Mouse (Mus musculus) neural tube, embryonic 12.5 days (tissue): ENCODE measurements around the gene Vav3. TPM values are rescaled to one million over a fixed set of nuclear protein-coding genes. Genes with fewer than 3 reads are reported as not detected.
A peak's percentile ranks its signal among the peaks of the same experiment; 100 is the strongest.

Experiments
- ATAC-seq: fragments of 200-750 bp; cut with Nextera tagmentation; 2 replicates; pipeline ENCODE4 v1.8.0; 2017; ENCODE audit warnings: low read depth, mild to moderate bottlenecking, moderate TSS enrichment, moderate library complexity; ENCODE audit not compliant: low FRiP score
- H3K27ac ChIP-seq: fragments of 300-500 bp; sonication (generic); 2 replicates; pipeline ENCODE4 v1.5.1; 2016
- H3K27me3 ChIP-seq: fragments of 300-500 bp; sonication (generic); replicated peaks from 2 replicates; pipeline ENCODE4 v1.6.1; 2016; ENCODE audit warnings: mild to moderate bottlenecking
- H3K36me3 ChIP-seq: fragments of 300-500 bp; sonication (generic); 2 replicates; pipeline ENCODE4 v1.6.1; 2016; ENCODE audit warnings: mild to moderate bottlenecking
- H3K4me1 ChIP-seq: fragments of 300-500 bp; sonication (generic); 2 replicates; pipeline ENCODE4 v1.6.1; 2016
- H3K4me2 ChIP-seq: fragments of 300-500 bp; sonication (generic); replicated peaks from 2 replicates; pipeline ENCODE4 v1.6.1; 2016; ENCODE audit warnings: mild to moderate bottlenecking
- H3K4me3 ChIP-seq: fragments of 300-500 bp; sonication (generic); 2 replicates; pipeline ENCODE4 v1.5.1; 2016
- H3K9ac ChIP-seq: fragments of 300-500 bp; sonication (generic); 2 replicates; pipeline ENCODE4 v1.6.1; 2016; ENCODE audit warnings: mild to moderate bottlenecking
- H3K9me3 ChIP-seq: fragments of 300-500 bp; sonication (generic); 2 replicates; pipeline ENCODE4 v1.6.1; 2016; ENCODE audit warnings: mild to moderate bottlenecking
- WGBS: fragments of 180-500 bp; shearing (Covaris S2); methylation state at CpG from one replicate; pipeline ENCODE4 v1.1.7; 2016; 5-methylcytosine and 5-hydroxymethylcytosine counted together
- polyA plus RNA-seq: library from polyadenylated mRNA; unstranded; fragments of >200 nt; fragmentation: Nextera tagmentation; extraction: Ambion mirVana; gene quantifications from 2 replicates; pipeline ENCODE4 v1.2.1, GENCODE M21; 2016

Gene Vav3
- polyA plus RNA-seq, 1 experiment from 2014 or later: 23.6 TPM

DNA sequence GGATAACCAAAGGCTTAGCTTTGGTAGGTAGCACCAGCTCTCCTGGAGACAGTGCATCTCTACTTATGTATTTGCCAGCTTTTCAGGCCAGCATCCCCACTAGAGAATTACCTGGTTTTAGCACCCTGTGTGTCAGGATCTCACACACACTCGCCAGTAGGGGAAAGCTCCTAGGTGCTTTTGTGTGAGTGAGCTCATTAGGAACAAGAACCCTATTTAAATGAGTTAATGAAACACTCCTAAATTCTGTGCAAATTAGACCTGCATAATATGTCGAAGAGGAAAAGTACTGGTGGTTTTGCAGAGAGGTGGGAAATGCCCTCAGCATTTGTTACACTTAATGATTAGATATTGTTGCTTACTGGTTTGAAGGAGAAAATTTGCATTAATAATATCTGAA lies 350.1 kb downstream of the Vav3 start:
- H3K4me3 ChIP-seq: no peak overlapping the region
- H3K4me1 ChIP-seq: no peaks in the 10 kb centered on the region
- no peak overlapping the region for H3K4me2 ChIP-seq
- WGBS: 58% methylated on average over 2 of the region's 2 CpGs
- no peaks in the 10 kb centered on the region for H3K27me3 ChIP-seq
- ATAC-seq: no peak
- no peaks in the 10 kb centered on the region for H3K9me3 ChIP-seq
- no peak overlapping the region for H3K27ac ChIP-seq
- no peak overlapping the region for H3K9ac ChIP-seq
- H3K36me3 ChIP-seq: no peaks in the 10 kb centered on the region

- no peak overlapping the region for H3K4me3 ChIP-seq
- H3K9ac ChIP-seq: no peak overlapping the region
- no peak overlapping the region for H3K4me2 ChIP-seq
- no peaks in the 10 kb centered on the region for H3K36me3 ChIP-seq
- H3K4me1 ChIP-seq: no peaks in the 10 kb centered on the region
- no peaks in the 10 kb centered on the region for H3K27me3 ChIP-seq
- ATAC-seq: no peak
- 87% methylated on average over 3 of the region's 3 CpGs for WGBS
- H3K9me3 ChIP-seq: no peaks in the 10 kb centered on the region
- H3K27ac ChIP-seq: no peak overlapping the region
Measured at GRCm38 (mm10) chr3:109692613-109693012, 352.2 kb downstream of the Vav3 start.

DNA sequence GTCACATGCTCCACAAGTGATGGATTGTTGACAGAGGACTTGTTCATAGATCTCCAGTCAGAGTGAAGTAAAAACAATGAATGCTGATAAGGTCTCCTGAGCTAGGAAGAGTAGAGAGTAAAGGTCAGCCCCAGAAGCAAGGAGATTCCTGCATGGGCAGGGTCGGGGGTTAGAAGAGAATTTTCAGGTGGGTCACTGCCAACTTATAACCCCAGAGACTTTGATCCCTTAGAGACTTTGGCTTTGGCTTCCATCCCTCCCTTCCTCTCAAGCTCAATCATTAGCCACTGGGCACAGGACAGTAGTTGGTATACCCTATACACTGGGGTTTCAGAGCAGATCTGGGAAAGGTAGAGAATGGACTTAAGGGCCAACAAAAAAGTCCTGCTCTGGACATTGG lies 360.8 kb downstream of the Vav3 start:
- Histone ChIP-seq H3K4me1 (no peaks in the 10 kb centered on the region), H3K9me3 (no peaks in the 10 kb centered on the region), H3K27me3 (no peaks in the 10 kb centered on the region), H3K36me3 (no peaks in the 10 kb centered on the region), H3K9ac (no peak overlapping the region), H3K4me2 (no peak overlapping the region), H3K4me3 (no peak overlapping the region), H3K27ac (no peak overlapping the region)
- 77% methylated on average over 1 of the region's 1 CpGs for WGBS
- no peak for ATAC-seq

GRCm38 (mm10) chr3:109707786-109708460 lies 367.5 kb downstream of the Vav3 start:
- 87% methylated on average over 2 of the region's 2 CpGs for WGBS

DNA sequence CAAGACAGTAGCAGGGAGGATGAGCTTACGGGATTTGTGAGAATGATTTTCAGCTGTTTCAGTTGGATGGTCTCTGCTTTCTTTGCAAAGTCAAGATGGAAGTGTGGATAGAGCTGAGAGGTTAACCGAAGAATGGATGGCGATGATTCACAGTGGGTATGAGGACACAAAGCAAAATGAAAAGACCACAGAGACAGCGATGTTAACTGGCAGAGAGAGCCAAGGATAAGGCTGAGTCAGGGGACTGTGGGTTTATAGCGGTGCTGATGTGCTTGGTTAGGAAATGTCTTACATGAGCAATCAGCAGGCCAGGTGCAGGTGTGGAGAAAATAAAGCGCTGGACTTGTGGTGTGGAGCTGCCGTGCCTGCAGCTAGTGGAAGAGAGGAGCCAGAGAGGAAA lies 371.3 kb downstream of the Vav3 start:
- H3K4me2 ChIP-seq: no peak overlapping the region
- ATAC-seq: no peak
- H3K9me3 ChIP-seq: no peaks in the 10 kb centered on the region
- H3K27ac ChIP-seq: no peak overlapping the region
- no peak overlapping the region for H3K9ac ChIP-seq
- no peaks in the 10 kb centered on the region for H3K36me3 ChIP-seq
- H3K27me3 ChIP-seq: no peaks in the 10 kb centered on the region
- no peaks in the 10 kb centered on the region for H3K4me1 ChIP-seq
- 94% methylated on average over 7 of the region's 7 CpGs for WGBS
- H3K4me3 ChIP-seq: no peak overlapping the region

More at GRCm38 (mm10) chr3:109707786-109708460, 367.5 kb downstream of the Vav3 start:
- no peaks in the 10 kb centered on the region for H3K27me3 ChIP-seq
- H3K9ac ChIP-seq: no peak overlapping the region
- H3K4me2 ChIP-seq: no peak overlapping the region
- no peak overlapping the region for H3K27ac ChIP-seq
- ATAC-seq: no peak
- H3K4me1 ChIP-seq: no peaks in the 10 kb centered on the region
- no peaks in the 10 kb centered on the region for H3K36me3 ChIP-seq
- H3K4me3 ChIP-seq: no peak overlapping the region
- no peaks in the 10 kb centered on the region for H3K9me3 ChIP-seq

DNA sequence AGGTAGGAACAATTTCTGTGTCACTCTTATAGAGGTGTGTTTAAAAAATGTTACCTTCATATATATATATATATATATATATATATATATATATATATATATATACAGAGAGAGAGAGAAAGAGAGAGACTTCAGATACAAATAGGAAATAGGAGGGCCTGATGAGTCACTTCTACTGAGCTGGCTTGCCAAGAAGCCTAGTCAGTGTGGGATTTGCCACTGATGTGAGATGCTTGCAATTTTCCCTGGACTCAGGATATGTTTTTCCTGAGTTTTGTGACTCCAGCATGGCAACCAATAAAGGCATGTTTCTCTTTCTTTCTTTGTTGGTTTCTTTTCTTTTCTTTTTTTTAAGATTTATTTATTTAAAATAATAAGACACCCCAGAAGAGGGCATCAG lies 374.0 kb downstream of the Vav3 start:
- no peak overlapping the region for H3K4me2 ChIP-seq
- H3K27me3 ChIP-seq: no peaks in the 10 kb centered on the region
- H3K4me1 ChIP-seq: no peaks in the 10 kb centered on the region
- H3K4me3 ChIP-seq: no peak overlapping the region
- H3K36me3 ChIP-seq: no peaks in the 10 kb centered on the region
- H3K9me3 ChIP-seq: no peaks in the 10 kb centered on the region
- no peak overlapping the region for H3K9ac ChIP-seq
- no peak overlapping the region for H3K27ac ChIP-seq
- no peak for ATAC-seq

- Histone ChIP-seq H3K4me3 (no peak overlapping the region), H3K27ac (no peak overlapping the region), H3K9ac (no peak overlapping the region), H3K4me1 (no peaks in the 10 kb centered on the region), H3K4me2 (no peak overlapping the region), H3K27me3 (no peaks in the 10 kb centered on the region), H3K36me3 (no peaks in the 10 kb centered on the region), H3K9me3 (no peaks in the 10 kb centered on the region)
- WGBS: 92% methylated on average over 3 of the region's 3 CpGs
- no peak for ATAC-seq
Measured at GRCm38 (mm10) chr3:109721753-109722152, 381.3 kb downstream of the Vav3 start.

- H3K9ac ChIP-seq: no peak overlapping the region
- no peak overlapping the region for H3K4me2 ChIP-seq
- no peaks in the 10 kb centered on the region for H3K4me1 ChIP-seq
- H3K9me3 ChIP-seq: no peaks in the 10 kb centered on the region
- no peak overlapping the region for H3K27ac ChIP-seq
- WGBS: 82% methylated on average over 1 of the region's 1 CpGs
- H3K4me3 ChIP-seq: no peak overlapping the region
- ATAC-seq: no peak
- H3K27me3 ChIP-seq: no peaks in the 10 kb centered on the region
- no peaks in the 10 kb centered on the region for H3K36me3 ChIP-seq
Measured at GRCm38 (mm10) chr3:109726776-109727175, 386.3 kb downstream of the Vav3 start.

DNA sequence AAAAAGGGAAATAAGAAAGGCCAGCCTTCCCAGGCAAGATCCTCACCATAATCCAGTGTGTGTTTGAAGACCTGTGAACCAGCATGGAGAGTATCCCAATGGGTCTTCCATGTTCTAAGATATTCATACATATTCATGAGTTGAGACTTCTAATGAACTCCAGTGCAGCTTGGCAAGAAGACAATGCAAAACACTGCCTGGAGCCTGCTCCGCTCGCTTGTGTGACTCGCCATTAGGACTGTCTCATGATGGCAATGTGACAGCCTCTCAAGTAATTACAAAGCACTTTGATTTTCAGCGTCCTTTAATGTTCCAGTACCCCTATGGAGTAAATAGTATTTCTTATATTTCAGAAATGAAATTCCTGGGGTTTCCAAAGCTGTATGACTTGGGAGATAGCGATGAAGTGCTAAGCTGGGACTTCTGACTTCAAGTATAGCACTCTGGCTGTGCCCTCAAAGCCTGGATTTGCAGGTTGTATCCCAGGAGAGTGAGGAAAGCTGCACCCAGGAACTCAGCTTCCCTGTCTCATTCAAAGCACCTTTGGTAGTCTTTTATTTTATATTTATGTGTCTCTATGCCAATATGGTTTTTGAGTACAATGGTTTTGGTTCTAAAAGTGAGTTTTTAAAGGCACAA lies 391.3 kb downstream of the Vav3 start:
- H3K27ac ChIP-seq: no peak overlapping the region
- no peak overlapping the region for H3K4me3 ChIP-seq
- 52% methylated on average over 5 of the region's 5 CpGs for WGBS
- H3K9me3 ChIP-seq: no peaks in the 10 kb centered on the region
- H3K9ac ChIP-seq: no peak overlapping the region
- no peaks in the 10 kb centered on the region for H3K36me3 ChIP-seq
- peaks cover 5% of the 10 kb centered on the region; the same call in 1 of the 2 replicates for H3K4me1 ChIP-seq
- no peaks in the 10 kb centered on the region for H3K27me3 ChIP-seq
- ATAC-seq: peak; percentile 61
- no peak overlapping the region for H3K4me2 ChIP-seq

DNA sequence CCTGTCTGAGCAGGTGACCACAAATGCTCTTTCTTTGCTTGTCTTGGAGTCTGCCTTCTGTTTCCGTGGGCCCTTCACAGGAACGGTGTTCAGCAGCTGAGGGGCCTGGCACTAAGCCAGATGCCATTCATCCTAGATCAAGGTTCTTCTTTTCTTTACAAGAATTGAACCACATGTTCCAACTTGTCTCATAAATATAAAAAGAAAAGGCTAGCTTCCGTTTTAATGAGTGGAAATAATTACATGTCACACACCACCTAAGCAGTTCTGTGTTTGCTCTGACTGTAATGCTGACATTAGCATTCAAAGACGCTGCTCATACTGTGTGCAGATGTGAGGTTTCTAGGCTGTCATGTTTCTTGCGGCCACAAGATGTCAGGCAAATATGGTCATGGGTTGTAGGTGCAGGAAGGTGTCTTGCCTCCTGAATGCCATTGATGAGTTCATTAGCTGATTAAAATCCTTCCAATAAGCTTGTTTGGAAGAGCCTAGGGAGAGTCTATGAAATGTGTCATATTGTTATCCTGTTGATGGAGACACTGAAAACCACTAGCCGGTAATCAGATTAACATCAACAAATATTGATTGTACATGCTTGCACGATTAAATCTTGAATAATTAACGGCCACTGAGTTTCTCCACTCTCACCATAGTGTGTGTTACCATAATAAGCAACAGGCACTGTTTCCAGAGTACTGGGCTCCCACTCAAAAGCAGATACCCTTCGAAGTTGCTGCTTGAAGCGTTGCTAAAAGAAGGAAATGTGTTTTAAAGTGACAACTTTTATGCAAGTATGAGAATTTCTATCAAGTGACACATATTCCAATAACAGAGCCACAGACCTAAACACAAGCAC lies 392.1 kb downstream of the Vav3 start:
- 53% methylated on average over 10 of the region's 10 CpGs for WGBS

More for the DNA sequence above, 392.1 kb downstream of the Vav3 start:
- Histone ChIP-seq H3K9ac (no peak overlapping the region), H3K4me2 (no peak overlapping the region), H3K9me3 (no peaks in the 10 kb centered on the region), H3K4me3 (no peak overlapping the region), H3K4me1 (peaks cover 5% of the 10 kb centered on the region; the same call in 1 of the 2 replicates), H3K27ac (no peak overlapping the region), H3K36me3 (no peaks in the 10 kb centered on the region), H3K27me3 (no peaks in the 10 kb centered on the region)
- peak; percentile 89 for ATAC-seq
